Mouse (Mus musculus): ENCODE results near the gene Megf11. TPM values are rescaled to one million over a fixed set of nuclear protein-coding genes. Genes with fewer than 3 reads are reported as not detected.

Megf11 gene
- polyA plus RNA-seq, 2 experiments = 0.80 to 1.0 TPM

DNA sequence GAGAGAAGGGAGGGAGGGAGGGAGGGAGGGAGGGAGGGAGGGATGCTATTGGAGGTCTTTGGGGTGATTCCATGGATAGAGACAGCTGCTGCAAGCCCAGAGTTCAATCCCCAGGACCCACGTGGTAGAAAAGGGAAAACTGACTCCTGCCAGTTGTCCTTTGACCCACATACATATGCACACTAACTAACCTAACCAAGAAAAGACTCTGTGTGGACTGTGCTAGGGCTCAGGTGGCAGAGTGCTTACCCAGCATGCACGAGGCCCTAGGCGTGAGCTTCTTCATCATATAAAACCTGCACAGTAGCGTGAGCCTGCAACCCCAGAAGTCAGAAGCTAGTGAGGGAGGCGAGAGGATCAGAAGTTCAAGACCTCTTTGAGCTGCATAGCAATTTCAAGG, 182.1 kb downstream of the Megf11 start:
- no peak overlapping the region for H3K4me3 ChIP-seq (replicated peaks; ENCODE audit: low read length)
- 51% methylated on average over 5 of the region's 5 CpGs for WGBS
- no peak for TF ChIP-seq POLR2A (IDR thresholded peaks at IDR 0.05; ENCODE audit: borderline replicate concordance, extremely low read depth, insufficient read depth, insufficient read length)

DNA sequence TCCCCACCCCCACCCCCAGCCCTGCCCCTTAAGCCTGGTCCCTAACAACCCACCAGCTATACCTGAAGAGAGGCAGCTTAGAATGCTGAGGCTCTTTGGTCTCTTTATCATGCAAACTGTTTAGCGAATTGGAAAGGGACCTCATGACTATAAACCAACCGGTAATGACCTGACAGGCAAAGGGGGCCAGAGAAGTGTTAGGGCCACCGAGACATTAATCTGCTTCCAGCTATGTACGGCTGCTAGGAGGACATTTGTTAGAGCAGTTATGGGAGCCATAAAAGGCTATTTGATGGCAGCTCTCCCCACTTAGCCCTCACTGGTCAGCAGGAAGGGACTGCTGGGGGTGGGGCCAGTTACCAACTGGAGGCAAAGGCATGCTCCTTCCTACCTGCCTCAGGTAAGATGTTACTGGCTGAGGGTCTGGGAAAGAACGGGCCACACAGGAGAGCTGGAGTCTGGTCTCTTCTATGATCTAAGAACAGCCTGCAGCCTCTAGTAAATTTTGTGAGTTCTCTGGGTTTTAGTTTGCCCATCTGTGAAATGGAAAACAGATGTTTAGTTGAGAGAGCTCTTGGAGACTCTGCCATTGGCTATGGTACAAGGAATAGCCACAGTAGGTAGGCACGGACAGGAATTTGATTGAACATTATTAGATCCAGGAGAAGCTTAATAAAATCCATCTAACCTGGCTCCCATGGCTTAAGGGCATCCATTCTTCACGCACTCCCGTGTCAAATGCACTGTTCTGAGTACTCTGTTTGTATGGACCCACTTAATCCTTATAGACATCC, 183.2 kb downstream of the Megf11 start:
- H3K27me3 ChIP-seq (ENCODE audit: control insufficient read depth, insufficient read depth, low read length) = no peaks in the 10 kb centered on the region
- WGBS = 8% methylated on average over 8 of the region's 8 CpGs
- no peak overlapping the region for H3K4me2 ChIP-seq (replicated peaks; ENCODE audit: low read depth, low read length, severe bottlenecking)
- no peak overlapping the region for H3K9ac ChIP-seq (ENCODE audit: low read depth, low read length, severe bottlenecking)
- ATAC-seq (ENCODE audit: low FRiP score, low read depth) (no peak), DNase-seq (ENCODE audit: low spot score) (no peak)
- no peak for TF ChIP-seq POLR2A (IDR thresholded peaks at IDR 0.05; ENCODE audit: borderline replicate concordance, extremely low read depth, insufficient read depth, insufficient read length)
- H3K4me3 ChIP-seq (replicated peaks; ENCODE audit: low read length) = no peak overlapping the region
- H3K9me3 ChIP-seq (ENCODE audit: control insufficient read depth, low read length) = no peaks in the 10 kb centered on the region
- no peaks in the 10 kb centered on the region for H3K36me3 ChIP-seq (ENCODE audit: control insufficient read depth, insufficient read depth, low read length)
- H3K27ac ChIP-seq (replicated peaks; ENCODE audit: low read depth, low read length) = no peak overlapping the region
- H3K4me1 ChIP-seq (ENCODE audit: control insufficient read depth, insufficient read depth, low read length) = peaks cover 12% of the 10 kb centered on the region

More for the DNA sequence above, 182.1 kb downstream of the Megf11 start:
- H3K4me1 ChIP-seq (ENCODE audit: control insufficient read depth, insufficient read depth, low read length) = peaks cover 12% of the 10 kb centered on the region
- no peak overlapping the region for H3K9ac ChIP-seq (ENCODE audit: low read depth, low read length, severe bottlenecking)
- ATAC-seq (ENCODE audit: low FRiP score, low read depth) = no peak
- no peak overlapping the region for H3K4me2 ChIP-seq (replicated peaks; ENCODE audit: low read depth, low read length, severe bottlenecking)
- H3K27ac ChIP-seq (replicated peaks; ENCODE audit: low read depth, low read length) = no peak overlapping the region
- no peak for DNase-seq (ENCODE audit: low spot score)
- no peaks in the 10 kb centered on the region for H3K27me3 ChIP-seq (ENCODE audit: control insufficient read depth, insufficient read depth, low read length)
- no peaks in the 10 kb centered on the region; the same call in 1 of the 2 replicates for H3K9me3 ChIP-seq (ENCODE audit: control insufficient read depth, low read length)
- no peaks in the 10 kb centered on the region for H3K36me3 ChIP-seq (ENCODE audit: control insufficient read depth, insufficient read depth, low read length)

DNA sequence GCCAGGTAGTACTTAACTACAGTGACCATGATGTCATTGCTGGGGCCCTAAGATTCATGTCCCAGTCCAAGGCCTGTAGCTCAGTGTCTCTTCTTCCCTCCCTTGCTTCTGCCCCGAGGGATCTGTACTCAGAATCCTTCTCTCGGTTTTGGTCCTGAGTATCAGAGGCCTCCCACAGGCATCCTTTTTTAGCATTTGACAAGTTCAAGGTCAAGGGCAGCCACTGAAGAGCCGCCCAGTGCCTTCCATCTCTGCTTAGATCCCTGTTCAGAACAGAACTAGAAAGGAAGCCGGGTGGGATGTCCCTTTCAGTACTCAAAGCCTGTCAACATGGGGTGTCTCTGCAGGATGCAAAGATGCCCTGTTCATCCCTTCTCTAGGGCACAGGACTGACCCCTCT, 185.0 kb downstream of the Megf11 start:
- H3K27ac ChIP-seq (replicated peaks; ENCODE audit: low read depth, low read length) = no peak overlapping the region
- H3K9me3 ChIP-seq (ENCODE audit: control insufficient read depth, low read length) = no peaks in the 10 kb centered on the region
- DNase-seq (ENCODE audit: low spot score) = no peak
- H3K4me1 ChIP-seq (ENCODE audit: control insufficient read depth, insufficient read depth, low read length) = peaks cover 12% of the 10 kb centered on the region
- H3K4me3 ChIP-seq (replicated peaks; ENCODE audit: low read length) = no peak overlapping the region
- no peaks in the 10 kb centered on the region for H3K27me3 ChIP-seq (ENCODE audit: control insufficient read depth, insufficient read depth, low read length)
- no peak overlapping the region for H3K4me2 ChIP-seq (replicated peaks; ENCODE audit: low read depth, low read length, severe bottlenecking)
- no peaks in the 10 kb centered on the region for H3K36me3 ChIP-seq (ENCODE audit: control insufficient read depth, insufficient read depth, low read length)
- 62% methylated on average over 4 of the region's 4 CpGs for WGBS
- no peak overlapping the region for H3K9ac ChIP-seq (ENCODE audit: low read depth, low read length, severe bottlenecking)
- ATAC-seq (ENCODE audit: low FRiP score, low read depth) = no peak
- no peak for TF ChIP-seq POLR2A (IDR thresholded peaks at IDR 0.05; ENCODE audit: borderline replicate concordance, extremely low read depth, insufficient read depth, insufficient read length)

DNA sequence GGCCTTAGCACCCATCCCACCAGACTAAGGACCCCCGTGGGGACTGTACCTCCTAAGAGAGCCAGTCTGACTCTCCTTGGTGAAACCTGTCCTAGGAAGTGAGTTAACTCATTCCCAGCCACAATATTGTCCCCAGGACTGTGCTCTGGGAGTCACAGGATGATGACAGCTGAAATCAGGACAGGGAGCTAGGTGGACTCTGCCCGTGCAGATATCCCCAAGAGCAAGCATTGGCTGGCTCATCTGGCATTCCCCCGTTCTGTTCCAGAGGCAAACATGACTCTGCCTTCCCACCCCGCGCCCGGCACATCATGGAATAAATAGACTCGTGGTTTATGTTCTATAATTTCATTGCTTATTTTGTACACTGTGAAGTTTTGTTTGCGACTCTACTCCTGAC, 185.7 kb downstream of the Megf11 start:
- H3K36me3 ChIP-seq (ENCODE audit: control insufficient read depth, insufficient read depth, low read length) = no peaks in the 10 kb centered on the region
- H3K4me2 ChIP-seq (replicated peaks; ENCODE audit: low read depth, low read length, severe bottlenecking) = no peak overlapping the region
- 72% methylated on average over 8 of the region's 8 CpGs for WGBS
- peaks cover 12% of the 10 kb centered on the region for H3K4me1 ChIP-seq (ENCODE audit: control insufficient read depth, insufficient read depth, low read length)
- no peak for ATAC-seq (ENCODE audit: low FRiP score, low read depth)
- H3K27ac ChIP-seq (replicated peaks; ENCODE audit: low read depth, low read length) = no peak overlapping the region
- no peak overlapping the region for H3K9ac ChIP-seq (ENCODE audit: low read depth, low read length, severe bottlenecking)
- TF ChIP-seq POLR2A (IDR thresholded peaks at IDR 0.05; ENCODE audit: borderline replicate concordance, extremely low read depth, insufficient read depth, insufficient read length) = no peak
- H3K4me3 ChIP-seq (replicated peaks; ENCODE audit: low read length) = no peak overlapping the region
- no peaks in the 10 kb centered on the region for H3K9me3 ChIP-seq (ENCODE audit: control insufficient read depth, low read length)
- DNase-seq (ENCODE audit: low spot score) = no peak
- no peaks in the 10 kb centered on the region for H3K27me3 ChIP-seq (ENCODE audit: control insufficient read depth, insufficient read depth, low read length)

DNA sequence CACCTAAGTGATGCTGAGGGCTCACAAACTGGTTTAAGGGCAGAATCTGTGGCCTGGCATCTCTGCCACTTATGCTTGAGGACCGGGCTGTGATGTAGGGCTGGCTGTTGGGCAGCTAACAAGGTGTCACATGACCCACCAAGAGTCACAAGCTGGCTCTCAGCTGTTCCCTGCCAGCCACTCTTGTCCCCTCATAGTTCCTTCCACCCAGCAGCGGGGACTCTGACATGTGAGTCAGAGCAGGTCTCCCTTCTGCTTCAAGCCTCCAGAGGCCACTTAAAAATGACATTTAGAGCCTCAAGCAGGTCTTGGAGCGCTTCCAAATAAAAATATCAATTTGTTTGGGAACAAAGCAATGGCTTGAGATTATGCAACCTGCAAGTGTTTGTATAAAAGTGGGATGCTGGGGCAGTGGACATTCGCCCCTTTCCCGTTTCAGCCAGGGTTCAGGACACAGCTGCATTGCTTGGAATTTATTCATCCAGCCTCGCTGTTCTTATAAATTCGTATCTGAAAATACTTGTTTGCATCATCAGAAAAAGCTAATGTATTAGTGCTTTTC, 187.3 kb downstream of the Megf11 start:
- Histone ChIP-seq H3K27ac (replicated peaks; ENCODE audit: low read depth, low read length) (no peak overlapping the region), H3K9ac (ENCODE audit: low read depth, low read length, severe bottlenecking) (no peak overlapping the region), H3K4me1 (ENCODE audit: control insufficient read depth, insufficient read depth, low read length) (peaks cover 14% of the 10 kb centered on the region), H3K27me3 (ENCODE audit: control insufficient read depth, insufficient read depth, low read length) (no peaks in the 10 kb centered on the region), H3K36me3 (ENCODE audit: control insufficient read depth, insufficient read depth, low read length) (no peaks in the 10 kb centered on the region), H3K9me3 (ENCODE audit: control insufficient read depth, low read length) (no peaks in the 10 kb centered on the region), H3K4me3 (replicated peaks; ENCODE audit: low read length) (no peak overlapping the region), H3K4me2 (replicated peaks; ENCODE audit: low read depth, low read length, severe bottlenecking) (no peak overlapping the region)
- no peak for ATAC-seq (ENCODE audit: low FRiP score, low read depth)
- TF ChIP-seq POLR2A (IDR thresholded peaks at IDR 0.05; ENCODE audit: borderline replicate concordance, extremely low read depth, insufficient read depth, insufficient read length) = no peak
- WGBS = 76% methylated on average over 7 of the region's 7 CpGs
- DNase-seq (ENCODE audit: low spot score) = no peak
